Mouse (Mus musculus) kidney, adult 2 months (tissue): ENCODE data around the gene Rfx5.

Experiments used
- CTCF ChIP-seq: fragments of 200-500 bp; conservative IDR thresholded peaks from 2 replicates; pipeline ENCODE4 v1.5.1; 2011; ENCODE audit warnings: low read depth, mild to moderate bottlenecking, control low read depth, low read length, moderate library complexity, mixed read lengths; ENCODE audit not compliant: insufficient read depth, insufficient read length
- POLR2A ChIP-seq: fragments of 200-500 bp; IDR thresholded peaks from one replicate; pipeline ENCODE4 v1.6.1; 2011; ENCODE audit warnings: low read depth, low read length, control low read depth

GRCm38 (mm10) chr3:95002569-95002968 lies 48.7 kb downstream of the Rfx5 start:
- TF ChIP-seq POLR2A (no peak), CTCF (no peak)
